Mouse (Mus musculus) G1E (cell line): Measurements from ENCODE around the gene Slc25a22.

Experiments
- CTCF ChIP-seq: IDR thresholded peaks from 2 replicates; pipeline ENCODE4 v1.5.1; 2012; ENCODE audit warnings: low read depth, low read length, inconsistent platforms, mixed read lengths
- TAL1 ChIP-seq: conservative IDR thresholded peaks from 2 replicates; pipeline ENCODE4 v1.6.1; 2012; ENCODE audit warnings: low read depth, low read length, inconsistent platforms, mixed read lengths

DNA sequence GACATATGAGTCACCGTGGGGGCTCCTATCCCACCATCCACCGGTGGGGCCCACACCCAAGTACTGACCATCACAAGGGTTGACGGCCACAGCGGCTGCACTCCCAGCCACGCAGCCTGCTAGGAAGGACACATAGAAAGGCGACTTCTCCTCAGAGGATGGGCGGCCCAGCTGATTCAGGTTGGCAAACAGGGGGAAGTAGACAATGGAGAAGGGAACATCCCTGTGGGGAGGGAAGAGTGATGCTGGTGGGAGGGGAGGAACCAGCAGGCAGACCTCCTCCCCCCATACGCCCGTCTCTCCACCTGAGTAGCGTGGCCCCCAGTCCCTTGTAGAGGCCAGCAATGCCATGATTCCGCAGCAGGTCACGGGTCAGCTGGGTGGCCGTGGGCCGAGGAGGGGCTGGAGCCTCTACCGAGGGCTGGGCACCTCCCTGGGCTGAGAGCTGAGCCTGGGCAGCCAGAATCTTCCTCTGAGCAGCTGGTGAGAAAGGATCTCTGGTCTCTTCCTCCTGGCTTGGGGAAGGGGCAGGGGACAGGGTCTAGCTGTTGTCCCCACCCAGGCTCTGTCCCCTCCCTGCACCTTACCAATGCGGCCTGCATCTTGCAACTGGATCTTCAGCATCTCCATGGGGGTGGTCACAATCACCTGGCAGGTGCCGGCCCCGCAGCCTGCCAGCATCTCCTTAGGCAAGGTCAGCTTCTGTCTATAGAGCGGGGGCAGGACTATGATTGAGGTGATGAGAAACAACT, 6.1 kb downstream of the Slc25a22 start:
- TF ChIP-seq CTCF (no peak), TAL1 (no peak)
